Mouse (Mus musculus) megakaryocyte, embryonic 14.5 days (primary cell): Measurements from ENCODE around the gene Vkorc1l1.

Experiments
- FLI1 ChIP-seq: IDR thresholded peaks from 2 replicates; pipeline ENCODE4 v1.6.1; 2012; ENCODE audit warnings: low read length, inconsistent platforms, mixed read lengths
- GATA1 ChIP-seq: IDR thresholded peaks from 3 replicates; pipeline ENCODE4 v1.6.1; 2012; ENCODE audit warnings: mixed read lengths, low read length, inconsistent platforms, borderline replicate concordance

GRCm38 (mm10) chr5:129999097-129999496 lies 57.3 kb downstream of the Vkorc1l1 start:
- TF ChIP-seq GATA1 (no peak), FLI1 (no peak)
